Mouse (Mus musculus) T-helper 17 cell (primary cell): ENCODE measurements around the gene Cdkn1c.

ENCODE experiments used
- in situ Hi-C, 2 experiments: fragments of 300-600 bp; cut with MboI, MseI; formaldehyde crosslinking; loops; 1 replicate in 1 of 2; 2 replicates in 1 of 2; pipeline ENCODE4 v1.15.1; 2025; ENCODE audit warnings: high pct_unique_total_duplicates in 2 of 2

The Cdkn1c gene

DNA sequence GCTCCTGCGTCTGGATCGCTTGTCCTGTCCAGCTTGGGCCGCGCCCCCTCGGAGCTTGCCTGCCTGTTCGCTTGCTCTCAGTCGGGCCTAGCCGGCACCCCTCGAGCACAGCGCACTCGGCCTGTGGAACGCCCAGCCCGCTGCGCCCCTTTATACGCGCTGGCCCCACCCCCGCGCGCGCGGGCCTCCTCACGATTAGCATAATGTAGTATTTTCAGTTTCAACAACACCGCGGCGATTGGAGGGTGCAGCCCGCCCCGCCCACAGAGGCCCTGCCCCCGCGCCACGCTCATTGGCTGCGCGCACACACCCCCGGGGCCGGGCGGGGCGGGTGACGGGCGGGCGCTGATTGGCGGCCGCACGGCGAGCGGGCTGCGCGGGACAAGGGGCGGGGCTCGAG is at the start of gene Cdkn1c:
TSS of gene Cdkn1c (minus strand) at position 177 of the 400 bp plus-strand sequence.
- in situ Hi-C loops: no loop called here

DNA sequence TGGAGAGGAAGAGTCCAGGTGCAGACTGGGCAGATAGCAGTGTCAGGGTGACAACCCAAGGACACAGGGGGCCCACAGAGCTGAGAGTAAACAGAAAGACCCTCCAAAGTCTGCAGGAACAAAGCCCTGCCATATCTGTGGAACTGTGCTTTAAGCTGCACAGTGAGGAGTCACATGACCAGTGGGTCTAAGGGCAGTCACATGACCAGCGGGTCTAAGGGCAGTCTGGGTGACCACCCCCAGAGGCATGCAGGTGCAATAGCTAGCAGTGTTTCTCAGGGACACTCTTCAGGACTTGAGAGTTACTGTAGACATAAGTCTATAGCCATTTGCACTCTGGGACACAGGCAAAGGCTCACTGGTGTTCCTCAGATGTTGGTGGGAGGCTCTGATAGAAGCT is 48.7 kb upstream of the Cdkn1c start:
- in situ Hi-C loops: no loop called here

DNA sequence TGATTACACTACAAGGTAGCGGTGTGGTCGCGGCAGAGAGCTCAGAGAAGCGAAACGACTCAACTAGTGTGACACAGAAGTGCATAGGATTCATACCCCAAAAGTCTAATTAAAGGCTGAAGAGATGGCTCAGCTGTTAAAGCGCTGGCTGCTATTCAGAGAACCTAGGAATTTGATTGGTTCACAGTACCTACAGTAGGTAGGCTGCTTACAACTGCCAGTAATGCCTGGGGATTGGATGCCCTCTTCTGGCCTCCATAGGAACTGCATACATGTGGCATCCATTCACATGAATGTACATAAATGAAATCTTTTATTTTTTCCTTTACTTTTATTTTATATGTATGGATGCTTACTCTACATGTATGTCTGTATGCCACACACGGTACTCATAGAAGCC is 45.8 kb upstream of the Cdkn1c start:
- in situ Hi-C loops: no loop called here

DNA sequence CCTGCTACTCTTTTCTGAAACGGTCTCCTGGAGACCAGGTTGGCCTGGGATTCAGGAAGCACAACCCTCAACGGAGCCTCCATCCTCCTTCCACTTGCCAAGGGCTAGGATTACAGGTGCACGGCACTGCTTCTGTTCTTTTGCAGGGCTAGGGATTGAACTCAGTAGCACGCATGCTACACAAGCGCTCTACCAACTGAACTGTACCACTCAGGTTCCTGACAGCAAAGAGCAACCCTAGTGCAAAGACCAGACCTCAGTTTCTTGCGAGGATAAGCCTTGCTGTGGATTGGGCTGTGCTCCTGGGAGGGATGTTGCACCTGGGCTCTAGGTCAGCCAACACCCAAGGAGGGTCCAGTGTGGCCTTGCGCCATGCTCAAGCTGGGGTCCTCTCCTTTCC is 45.4 kb upstream of the Cdkn1c start:
- in situ Hi-C loops: no loop called here

DNA sequence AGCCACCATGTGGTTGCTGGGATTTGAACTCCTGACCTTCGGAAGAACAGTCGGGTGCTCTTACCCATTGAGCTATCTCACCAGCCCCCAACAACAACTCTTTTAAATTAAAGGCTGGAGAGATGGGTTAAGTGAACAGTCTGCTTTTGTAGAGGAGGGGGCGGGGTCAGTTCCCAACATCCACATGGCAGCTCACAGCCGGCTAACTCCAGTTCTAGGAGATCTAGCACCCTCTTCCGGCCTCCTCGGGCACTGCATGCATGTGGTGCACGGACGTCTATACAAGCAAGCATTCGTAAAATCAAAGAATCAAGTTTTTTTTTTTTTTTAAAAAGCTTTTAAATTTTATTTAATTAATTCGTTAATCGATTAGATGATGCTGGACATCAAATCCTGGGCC is 45.0 kb upstream of the Cdkn1c start:
- in situ Hi-C loops: no loop called here

DNA sequence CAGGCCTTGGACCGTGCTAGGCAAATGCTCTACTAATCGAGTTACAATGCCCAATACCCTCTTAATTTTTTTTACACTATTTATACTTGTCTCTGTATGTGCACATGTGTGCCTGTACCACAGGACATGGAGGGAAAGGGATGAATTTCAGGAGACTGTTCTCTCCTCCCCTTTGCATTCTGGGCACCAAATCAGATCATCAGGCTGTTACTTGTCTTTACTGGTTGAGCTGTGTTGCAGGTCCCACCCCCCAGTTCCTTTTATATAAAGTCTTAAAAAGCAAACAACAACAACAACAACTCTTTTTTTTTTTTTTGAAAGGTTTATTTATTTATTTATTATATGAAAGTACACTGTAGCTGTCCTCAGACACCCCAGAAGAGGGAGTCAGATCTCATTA is 44.6 kb upstream of the Cdkn1c start:
- in situ Hi-C loops: no loop called here

DNA sequence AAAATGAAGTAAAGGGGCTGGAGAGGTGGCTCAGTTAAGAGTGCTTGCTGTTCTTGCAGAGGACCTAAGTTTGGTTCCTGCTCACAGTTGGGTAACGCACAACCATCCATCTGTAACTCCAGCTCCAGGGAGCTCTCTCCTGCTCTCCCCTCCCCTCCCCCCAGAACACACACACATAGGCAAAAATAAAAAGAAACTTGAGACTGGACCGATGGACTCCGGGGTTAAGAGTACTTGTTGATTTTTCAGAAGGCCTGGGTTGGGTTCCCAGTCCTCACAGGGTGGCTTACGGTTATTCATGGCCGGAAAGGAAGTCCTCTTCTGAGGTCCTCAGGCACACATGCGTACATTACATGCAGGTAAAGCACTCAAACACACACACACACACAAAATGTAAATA is 43.1 kb upstream of the Cdkn1c start:
- in situ Hi-C loops: no loop called here

DNA sequence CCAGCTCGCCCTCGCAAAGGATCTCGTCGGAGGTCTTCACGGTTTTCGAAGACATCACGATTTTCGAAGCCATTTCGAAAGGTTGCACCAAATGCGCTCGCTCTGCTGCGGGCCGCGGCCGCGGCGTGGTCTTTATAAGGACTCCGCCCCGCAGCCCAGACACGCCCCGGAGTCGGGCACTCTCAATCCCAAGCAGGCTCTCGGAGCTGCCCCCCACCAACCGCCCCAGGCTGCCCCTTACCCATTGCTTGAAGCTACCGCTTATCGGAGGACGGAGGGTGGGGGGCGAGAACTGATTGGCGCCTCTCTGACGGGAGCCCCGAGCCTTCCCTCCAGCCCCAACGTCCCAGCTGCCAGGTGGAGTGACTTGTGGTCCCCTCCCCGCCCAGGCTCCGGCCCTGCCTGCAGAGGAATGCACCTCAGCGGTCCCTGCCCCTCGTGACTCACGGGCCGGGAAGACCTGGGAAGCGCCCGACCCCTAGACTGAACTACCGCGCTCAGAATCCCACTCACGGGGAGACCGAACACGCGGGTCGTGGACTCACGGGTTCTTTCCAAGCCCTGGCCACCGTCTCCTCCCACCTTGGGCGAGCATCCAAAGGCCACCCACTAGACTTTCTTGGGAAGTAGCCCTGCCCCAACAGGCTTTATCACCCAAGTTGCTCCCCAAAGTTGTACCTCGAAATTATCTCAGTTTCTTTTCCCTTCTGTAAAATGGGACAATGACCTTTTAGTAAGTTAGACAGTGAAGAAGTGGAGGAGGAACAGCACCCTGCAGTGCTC is 41.8 kb upstream of the Cdkn1c start, which contains the start of gene Phlda2:
TSS of gene Phlda2 (minus strand) at position 733 of the 783 bp plus-strand sequence.
- in situ Hi-C loops: no loop called here

DNA sequence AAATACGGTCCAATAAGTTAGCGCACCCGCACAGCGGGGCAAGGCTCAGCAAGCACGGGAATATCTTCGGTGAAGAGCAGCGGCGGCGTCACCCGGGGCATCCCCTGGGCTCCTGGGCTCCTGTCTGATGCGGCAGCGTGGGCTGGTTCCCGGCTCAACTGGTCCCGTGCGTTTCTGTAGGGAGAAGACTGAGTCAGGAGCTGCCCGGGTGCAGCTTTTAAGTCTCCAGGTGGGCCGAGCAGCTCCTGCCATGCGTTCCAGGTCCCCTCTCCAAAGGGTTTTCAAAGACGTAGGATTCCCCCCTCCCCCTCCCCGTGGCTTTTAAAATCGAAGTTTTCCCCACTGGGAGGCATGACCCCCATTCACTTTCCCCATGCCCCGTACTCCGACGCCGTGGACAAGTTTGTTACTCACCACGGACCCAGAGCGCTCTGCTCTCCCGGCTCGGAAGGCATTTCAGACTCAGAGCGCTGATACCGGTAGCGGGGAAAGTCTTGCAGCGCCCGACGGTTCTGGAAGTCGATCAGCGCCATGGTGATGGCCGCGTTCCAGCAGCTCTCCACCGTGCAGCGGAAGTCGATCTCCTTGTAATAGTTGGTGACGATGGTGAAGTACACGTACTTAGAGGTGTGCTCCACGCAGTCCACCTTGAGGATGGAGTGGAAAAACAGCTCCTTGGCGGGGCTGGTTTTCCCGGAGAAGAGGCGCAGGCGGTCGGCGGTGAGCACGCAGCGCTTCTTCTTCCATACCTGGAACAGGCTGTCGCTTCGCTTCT is 41.0 kb upstream of the Cdkn1c start:
- in situ Hi-C loops: no loop called here

DNA sequence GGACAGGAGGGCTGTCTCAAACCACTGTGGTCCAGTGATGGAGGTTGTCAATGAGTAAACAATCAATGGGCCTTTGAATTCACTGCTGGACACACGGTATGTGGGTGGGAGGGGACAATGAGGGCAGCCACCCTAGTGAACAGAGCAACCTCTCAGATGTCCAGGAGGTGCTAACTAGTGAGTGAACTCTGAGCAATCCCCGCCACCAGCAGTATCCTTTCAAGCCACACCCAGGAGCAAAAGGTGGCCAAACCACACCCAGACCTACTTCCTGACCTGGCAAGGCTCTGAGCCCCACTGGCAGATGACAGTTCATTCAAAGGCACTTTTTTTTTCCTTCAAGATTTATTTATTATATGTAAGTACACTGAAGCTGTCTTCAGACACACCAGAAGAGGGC is 40.1 kb upstream of the Cdkn1c start:
- in situ Hi-C loops: no loop called here

DNA sequence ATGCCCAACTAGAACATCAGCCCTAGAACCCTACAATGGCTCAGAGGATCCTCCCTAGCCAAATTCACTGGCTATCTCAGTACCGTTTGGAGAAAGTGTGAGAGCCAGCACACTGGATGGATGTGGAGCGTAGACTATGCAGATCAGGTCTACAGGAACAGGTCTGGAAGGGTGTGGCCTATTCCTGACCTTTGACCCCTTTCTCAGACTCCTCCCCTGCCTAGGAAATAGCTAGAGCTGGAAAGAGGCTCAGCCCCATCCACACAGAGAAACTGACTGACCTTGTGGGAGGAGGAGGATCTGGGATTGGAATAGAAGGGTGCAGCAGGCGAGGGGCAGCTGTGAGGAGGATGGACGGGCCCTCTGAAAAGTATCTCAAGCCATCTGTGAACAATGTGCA is 37.7 kb upstream of the Cdkn1c start:
- in situ Hi-C loops: no loop called here

DNA sequence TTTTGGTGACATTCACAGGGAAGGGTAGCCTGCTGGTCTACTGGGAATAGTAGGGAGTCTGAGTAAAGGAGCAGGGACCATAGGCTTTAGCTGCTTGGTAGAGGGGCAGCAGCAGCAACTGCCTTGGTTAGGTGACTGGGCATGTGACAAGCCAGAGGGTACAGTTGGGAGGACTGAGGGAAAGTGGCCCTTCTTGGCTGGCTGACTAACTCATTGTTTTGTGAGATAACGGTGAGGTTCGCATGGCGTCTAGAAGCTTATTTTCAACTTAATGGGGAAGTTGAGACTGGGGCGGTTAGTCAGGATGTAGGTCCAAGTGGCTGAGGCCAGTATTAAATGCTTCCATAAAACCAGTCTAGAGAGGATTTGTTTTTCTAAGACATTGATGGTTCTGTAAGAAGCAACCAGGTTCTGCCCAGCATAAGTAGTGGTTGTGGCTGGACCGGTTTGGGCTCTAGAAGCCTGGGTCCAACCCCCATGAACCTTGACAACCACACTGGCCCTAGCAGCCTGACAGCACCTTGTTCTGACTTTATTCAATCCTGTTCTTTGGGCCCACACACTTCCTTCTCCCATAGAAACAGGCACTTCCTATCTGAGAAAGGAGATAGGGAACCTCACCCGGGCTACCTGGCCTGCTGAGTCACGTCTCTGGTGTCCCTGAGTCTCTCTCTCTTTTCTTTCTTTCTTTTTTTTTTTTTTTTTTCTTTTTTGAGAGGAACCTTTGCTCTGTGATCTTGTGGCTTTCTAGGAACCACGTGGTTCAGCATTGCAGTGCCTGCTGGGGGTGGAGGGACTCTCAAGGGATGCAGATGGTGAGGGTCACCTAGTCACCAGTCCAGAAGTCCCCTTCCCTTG is 34.5 kb upstream of the Cdkn1c start:
- in situ Hi-C loops: no loop called here

DNA sequence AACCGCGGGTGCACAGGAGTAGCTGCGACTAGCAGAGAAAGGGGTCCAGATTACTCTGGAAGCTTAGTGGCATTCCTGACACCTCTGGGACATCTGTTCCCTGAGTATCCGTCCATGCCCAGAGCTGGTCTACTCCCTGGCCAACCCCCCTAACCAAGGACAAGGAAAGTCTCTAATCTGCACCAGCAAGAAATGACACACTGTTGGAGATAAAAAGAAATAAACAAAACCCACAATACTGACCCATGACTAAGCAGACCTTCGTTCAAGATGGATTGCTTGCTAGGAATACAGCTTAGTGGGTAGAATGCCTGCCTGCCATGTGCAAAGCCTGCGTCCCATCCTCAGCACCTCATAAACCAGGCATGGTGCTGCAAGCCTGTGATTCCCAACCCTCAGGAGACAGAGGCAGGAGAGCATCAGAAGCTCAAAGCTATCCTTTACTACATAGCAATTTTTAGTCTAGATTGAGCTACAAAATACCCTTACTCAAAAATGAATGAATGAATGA is 32.8 kb upstream of the Cdkn1c start:
- in situ Hi-C loops: no loop called here

DNA sequence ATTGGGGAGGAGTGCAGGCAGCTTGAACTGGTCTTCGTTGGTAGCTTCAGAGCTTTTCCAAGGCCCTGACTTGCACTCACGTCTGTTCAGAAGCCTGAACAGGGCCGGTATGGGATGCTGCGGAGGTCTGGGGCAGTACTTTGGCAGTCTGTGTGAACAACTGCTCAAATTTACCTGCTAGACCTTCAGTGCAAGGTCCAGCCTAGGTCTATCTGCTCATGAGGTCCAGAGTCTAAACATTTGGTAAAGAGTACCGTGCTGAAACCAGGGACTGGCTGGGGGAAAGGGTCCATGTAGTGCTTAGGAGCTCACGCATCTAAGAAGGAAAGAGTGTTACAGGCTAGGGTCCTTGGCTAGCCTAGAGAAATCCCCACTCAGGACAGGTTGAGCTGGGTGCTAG is 28.9 kb upstream of the Cdkn1c start:
- in situ Hi-C loops: no loop called here

DNA sequence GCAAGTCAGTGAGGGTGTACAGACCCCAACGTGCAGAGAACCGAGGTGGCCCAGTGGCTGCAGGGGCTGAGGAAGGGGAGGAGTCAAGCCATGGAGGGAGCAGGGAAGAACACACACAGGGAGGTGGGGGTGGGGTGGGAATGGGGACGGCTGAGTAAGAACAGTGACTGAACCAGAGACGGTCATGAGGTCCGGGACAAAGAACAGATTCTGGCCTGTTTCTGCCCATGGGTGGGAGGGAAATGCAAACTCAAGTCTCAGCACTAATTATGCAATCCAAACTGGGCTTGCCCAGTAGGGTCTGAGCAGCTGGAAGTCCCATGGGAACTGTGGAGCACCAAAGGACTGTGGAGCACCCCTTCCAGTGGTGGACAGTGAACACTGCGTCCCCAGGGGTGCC is 21.7 kb upstream of the Cdkn1c start:
- in situ Hi-C loops: no loop called here

DNA sequence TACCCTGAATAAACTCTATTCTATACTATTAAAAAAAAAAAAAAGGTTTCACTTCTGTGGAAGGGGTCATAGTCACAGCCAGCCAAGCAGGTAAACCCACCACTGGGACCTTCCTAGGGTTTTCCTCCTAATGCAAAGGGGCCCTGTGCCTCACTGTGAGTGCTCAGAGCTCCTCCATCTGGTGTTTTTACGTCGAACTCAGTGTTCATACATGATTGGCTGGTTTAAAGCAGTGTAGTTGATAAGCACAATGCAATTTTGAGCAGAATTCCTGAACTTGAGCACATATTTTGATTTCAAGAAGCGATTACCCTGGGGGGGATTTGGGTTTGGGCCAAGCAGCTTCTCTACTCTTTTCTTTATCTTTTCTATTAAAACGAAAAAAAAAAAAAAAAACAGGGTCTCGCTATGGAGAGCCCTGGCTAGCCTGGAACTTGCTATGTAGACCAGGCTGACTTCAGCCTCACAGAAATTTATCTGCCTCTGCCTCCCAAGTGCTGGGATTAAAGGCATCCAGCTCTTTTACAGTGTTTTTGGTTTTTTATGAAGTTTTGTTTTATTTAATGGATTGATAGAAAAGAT is 21.0 kb upstream of the Cdkn1c start:
- in situ Hi-C loops: no loop called here

DNA sequence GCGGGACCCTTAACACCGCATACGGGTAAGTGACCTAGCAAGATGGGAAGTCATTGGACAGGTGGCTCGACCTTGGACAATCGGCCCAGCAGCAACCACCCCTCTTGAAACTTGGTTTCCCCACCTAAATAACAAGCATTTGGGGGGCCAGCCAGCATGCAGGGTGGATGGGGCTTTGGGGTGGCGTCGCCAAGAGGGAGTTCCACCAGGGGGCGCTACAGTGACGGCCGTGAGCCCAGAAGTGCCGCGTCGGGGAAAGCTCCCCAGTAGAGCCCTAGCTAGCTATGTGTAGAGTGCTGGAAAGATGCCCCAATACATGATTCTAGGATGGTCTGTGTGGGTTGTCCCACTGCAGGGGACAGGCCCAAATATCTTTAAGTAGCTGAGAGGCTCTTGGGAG is 19.6 kb upstream of the Cdkn1c start:
- in situ Hi-C loops: no loop called here

DNA sequence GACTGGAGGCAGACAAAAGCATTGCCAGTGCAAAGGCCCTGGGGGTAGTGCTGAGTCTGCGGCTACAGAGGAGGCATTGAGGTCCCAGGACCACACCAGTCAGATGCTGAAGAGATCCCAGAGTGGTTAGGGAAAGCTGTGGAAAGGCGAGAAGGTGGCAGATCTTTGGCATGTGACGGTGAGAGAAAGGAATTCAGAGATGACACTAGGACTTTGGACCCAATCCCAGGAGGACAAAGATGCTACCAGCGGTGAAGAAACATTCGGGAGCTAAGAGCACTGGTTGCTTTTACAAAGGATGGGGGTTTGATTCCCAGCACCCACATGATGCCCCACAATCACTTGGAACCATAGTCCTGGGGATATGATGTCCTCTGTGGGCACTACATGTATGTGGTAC is 16.9 kb upstream of the Cdkn1c start:
- in situ Hi-C loops: no loop called here

DNA sequence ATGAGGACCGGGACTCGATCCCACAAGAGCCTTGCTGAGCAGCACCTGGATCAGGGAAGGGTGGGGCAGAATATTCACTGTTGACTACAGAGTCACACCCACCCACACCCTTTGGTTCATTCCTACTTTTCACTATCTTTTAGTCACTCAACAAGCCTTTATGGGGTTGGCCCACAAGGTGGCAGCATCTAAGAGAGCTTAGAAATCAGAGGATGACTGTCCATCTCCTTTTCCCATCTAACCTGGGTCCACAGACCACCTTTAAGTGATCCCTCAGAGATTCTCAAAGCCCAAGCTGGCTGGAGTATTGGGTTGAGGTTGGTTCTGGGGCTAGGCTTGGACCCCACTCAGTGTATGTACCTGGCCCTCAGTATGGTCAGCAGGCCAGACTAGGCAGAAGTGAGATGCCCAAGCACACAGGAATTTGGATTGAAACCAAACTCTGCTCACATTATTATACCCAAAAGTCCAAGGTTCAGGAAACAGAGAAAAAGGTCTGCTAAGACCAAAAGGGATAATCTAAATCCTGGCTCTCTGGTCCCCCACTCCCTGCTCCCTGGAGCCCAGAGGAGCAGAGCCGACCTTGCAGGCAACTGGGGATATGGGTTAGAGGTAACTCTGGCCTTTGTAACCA is 16.0 kb upstream of the Cdkn1c start:
- in situ Hi-C loops: no loop called here

DNA sequence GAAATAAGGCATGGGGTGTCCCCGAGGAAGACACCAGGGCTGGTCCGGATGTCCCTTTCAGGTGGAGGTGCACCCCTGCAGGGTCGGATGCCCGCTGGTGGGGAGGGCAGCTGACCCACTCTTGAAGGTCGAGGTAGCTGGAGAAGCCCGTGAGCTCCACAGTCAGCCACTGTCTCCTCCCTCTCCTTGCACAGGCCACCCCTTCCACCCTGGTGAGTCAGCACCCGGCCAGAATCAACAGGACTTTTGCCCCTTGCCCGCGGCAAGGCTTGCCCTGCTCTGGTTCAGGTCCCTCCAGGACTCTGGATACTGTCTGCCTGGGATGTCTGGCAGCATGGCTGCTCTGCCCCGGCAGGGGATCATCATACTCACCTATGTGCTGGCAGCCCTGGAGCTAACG is 15.0 kb upstream of the Cdkn1c start:
- in situ Hi-C loops: no loop called here

DNA sequence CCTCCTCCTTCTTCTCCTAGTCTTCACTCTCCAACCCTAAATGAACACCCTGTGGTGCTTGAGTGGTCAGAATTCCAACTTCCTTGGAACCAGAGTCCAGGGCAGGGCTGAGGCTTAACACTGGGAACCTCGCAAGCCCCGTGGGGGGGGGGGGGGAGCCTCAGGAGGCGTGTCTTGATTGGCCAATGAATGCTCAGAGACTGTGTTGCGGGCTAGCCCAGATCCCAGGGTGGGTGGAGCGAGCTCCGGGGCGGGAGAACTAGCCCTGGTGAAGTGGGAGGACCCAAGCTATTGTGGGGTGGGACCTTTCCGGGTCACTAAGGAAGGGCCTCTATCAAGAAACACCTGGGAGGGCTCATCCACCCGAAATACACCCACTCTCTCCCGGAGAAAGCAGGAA is 14.0 kb upstream of the Cdkn1c start:
- in situ Hi-C loops: no loop called here
